ENCODE assay signal across 19 mouse cellular contexts in genomic region chr14:53832553-53832952, GRCm38 (mm10).
"Had no signal": no experiment of that assay in that cellular context is flagged by ENCODE, and none has a peak within 500 bp of the region (broad histone marks: within the 10 kb centered on the region; RNA-seq: fewer than 3 reads in every experiment).

No protein-coding gene starts in this region.

- H3K9me3 ChIP-seq: limb, embryonic 12.5 days; liver, embryonic 13.5 days; lung, embryonic 15.5 days; megakaryocyte, embryonic 14.5 days; midbrain, embryonic 15.5 days; neural tube, embryonic 12.5 days had no signal

- H3K27me3 ChIP-seq: limb, embryonic 12.5 days; liver, embryonic 13.5 days; lung, embryonic 15.5 days; midbrain, embryonic 15.5 days; neural tube, embryonic 12.5 days had no signal

- H3K27ac ChIP-seq: layer of hippocampus, adult 2 months; limb, embryonic 12.5 days; liver, embryonic 13.5 days; lung, embryonic 15.5 days; macrophage; midbrain, embryonic 15.5 days; neural tube, embryonic 12.5 days; stomach, postnatal 0 days had no signal

- H3K4me3 ChIP-seq: layer of hippocampus, adult 2 months; limb, embryonic 12.5 days; liver, embryonic 13.5 days; lung, embryonic 15.5 days; megakaryocyte, embryonic 14.5 days; midbrain, embryonic 15.5 days; neural tube, embryonic 12.5 days had no signal

- DNase-seq: kidney, adult 18-20 months; kidney, postnatal 10 days; kidney, postnatal 4 days; liver; liver, embryonic 13.5 days; liver, postnatal 0 days; lung, postnatal 14 days; retina, postnatal 1 day; thymus, adult 18-20 months; thymus, postnatal 14 days had no signal

- H3K4me1 ChIP-seq: limb, embryonic 12.5 days; liver, embryonic 13.5 days; lung, embryonic 15.5 days; megakaryocyte, embryonic 14.5 days; midbrain, embryonic 15.5 days; neural tube, embryonic 12.5 days had no signal

- H3K4me2 ChIP-seq: limb, embryonic 12.5 days; liver, embryonic 13.5 days; lung, embryonic 15.5 days; midbrain, embryonic 11.5 days; midbrain, embryonic 15.5 days; neural tube, embryonic 12.5 days had no signal

- ATAC-seq: liver, postnatal 0 days; midbrain, embryonic 15.5 days had no signal

- H3K36me3 ChIP-seq: limb, embryonic 12.5 days; liver, embryonic 13.5 days; lung, embryonic 15.5 days; midbrain, embryonic 15.5 days; neural tube, embryonic 12.5 days had no signal

- H3K9ac ChIP-seq: limb, embryonic 12.5 days; liver, embryonic 13.5 days; liver, postnatal 0 days; lung, embryonic 15.5 days; midbrain, embryonic 15.5 days; neural tube, embryonic 12.5 days had no signal
